Mouse (Mus musculus) heart, postnatal 4 days (tissue): ENCODE measurements around the gene Tepsin. TPM values are rescaled to one million over a fixed set of nuclear protein-coding genes. Genes with fewer than 3 reads are reported as not detected.
A peak's percentile ranks its signal among the peaks of the same experiment; 100 is the strongest.

ENCODE experiments used
- DNase-seq: peaks from one replicate; pipeline ENCODE4 v3.0.0; 2021
- total RNA-seq, 2 experiments: library from RNA; stranded (reverse); gene quantifications; 2 replicates each; pipeline ENCODE4 v1.2.3; 2021

The Tepsin gene
- total RNA-seq: 1 to 10 TPM; 8.7 to 9.7 TPM

GRCm38 (mm10) chr11:120098588-120099511 is at the start of gene Tepsin, which contains the start of gene Ndufaf8:
Tepsin (minus strand) TSS chr11:120098731.
Ndufaf8 (plus strand) TSS chr11:120098928.
- DNase-seq: peak; percentile 99

DNA sequence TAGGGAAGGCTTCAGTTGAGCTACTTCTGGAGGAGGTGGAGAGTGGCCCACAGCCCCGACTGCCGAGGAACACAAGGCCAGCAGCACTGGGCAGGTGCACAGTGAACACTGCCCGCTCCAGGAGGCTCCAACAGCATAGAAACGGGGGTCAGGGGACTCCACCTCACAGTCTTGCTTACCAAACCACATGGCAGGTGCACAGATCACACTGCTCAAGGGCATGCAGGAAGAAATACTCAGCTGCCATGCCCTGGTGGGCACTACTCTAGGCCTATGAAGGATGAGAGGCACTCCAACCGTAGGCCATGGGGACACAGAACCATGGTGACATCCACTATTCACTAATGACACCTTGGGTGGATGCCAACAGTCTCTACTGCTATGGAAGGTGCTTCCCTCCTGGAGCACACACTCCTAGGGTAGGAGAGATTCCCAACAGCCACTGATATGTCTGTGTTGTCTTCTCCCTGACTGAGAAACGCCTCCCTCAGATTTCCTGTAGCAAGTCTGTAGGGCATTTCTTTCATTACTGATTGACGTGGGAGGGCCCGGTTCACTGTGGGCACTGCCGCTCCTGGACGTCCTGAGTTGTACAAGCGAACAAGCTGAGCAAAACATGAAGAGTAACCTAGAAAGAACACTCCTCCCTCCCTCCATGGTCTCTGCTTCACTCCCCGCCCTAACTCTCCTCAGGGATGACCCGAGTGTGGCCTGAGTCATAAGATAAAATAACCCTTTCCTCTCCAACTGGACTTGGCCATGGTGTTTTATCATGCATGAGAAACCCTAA is 45.4 kb upstream of the Tepsin start:
- no peak for DNase-seq

DNA sequence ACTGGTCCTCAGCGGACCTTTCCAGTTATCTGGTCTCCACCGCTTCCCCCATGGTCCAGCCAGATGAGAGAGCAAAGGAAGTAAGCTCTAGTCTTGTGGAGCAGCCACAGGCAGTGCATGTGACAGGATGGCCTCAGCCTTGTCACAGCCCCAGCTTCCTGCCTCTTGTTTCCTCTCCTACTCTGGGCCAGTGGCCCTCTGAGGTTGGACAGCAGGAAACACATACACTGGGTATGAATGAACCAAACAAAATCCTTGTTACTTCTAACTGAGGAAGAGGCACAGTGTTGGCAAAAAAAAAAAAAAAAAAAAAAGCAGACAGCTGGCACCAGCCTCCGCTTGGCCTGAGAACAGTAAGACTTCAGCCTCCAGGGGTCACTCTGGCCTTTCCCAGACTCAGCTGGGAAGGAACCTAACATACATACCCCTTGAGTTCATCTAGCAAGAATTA is 44.1 kb upstream of the Tepsin start:
- DNase-seq: peak; percentile 72

DNA sequence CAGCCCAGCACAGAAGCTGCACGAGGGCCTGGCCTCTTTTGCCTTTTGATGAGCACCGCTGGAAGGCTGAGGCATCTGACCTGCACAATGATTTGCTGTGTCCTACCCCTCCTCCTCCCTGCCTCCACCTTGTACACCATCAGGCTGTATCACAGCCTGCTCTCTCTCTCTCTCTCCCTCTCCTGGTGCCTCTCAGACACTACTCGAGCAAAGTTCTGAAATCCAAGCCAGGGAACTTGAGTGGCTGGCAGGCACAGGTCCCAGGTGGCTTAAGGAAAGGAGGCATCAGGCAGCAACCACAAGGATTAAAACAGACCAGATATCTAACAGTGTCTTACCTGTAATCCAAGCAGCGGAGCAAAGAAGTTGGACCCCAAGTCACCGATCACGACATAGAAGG is 41.7 kb upstream of the Tepsin start:
- no peak for DNase-seq

DNA sequence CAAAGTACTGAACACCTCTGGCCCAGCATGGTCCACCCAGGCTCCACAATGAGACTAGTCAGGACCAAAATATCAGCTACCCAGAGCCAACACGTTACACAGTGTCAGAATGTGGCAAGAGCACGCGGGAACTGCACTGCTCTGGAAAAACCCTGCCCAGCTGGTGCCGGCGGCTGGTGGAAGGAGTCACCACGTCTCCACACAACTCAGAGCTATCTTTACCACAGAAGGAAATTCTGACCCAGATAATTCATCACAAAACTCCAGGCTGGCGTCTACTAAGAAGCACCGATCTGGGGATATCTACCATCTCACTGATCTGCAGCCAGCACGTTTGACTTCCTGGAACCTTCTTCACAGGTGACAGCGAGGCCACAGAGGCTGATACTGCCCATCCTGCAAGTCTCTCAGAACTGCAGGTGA is 40.8 kb upstream of the Tepsin start:
- no peak for DNase-seq

GRCm38 (mm10) chr11:120137625-120138004 is 39.1 kb upstream of the Tepsin start:
- no peak for DNase-seq

GRCm38 (mm10) chr11:120136796-120137624 is 38.5 kb upstream of the Tepsin start:
- DNase-seq: peak; percentile 57

DNA sequence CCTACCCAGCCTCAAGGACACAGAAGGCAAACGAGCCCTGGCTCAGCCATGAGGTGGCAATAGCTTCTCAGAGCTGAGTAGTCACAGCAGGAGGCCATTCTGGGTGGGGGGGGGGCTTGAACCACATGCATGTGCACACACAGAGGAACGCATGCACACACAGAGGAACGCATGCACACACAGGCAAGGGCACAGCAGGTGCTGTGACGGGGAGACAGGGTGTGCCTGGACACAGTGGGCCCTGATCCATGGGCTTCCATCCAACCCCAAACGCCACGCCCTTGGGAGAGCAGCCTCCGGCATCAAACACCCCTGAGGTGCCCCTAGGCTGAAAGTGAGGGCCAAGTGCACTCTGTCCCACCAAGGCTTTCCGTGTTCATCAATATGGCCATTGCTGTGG is 37.7 kb upstream of the Tepsin start:
- DNase-seq: peak; percentile 42

- DNase-seq: peak; percentile 53
These were observed 36.5 kb upstream of the Tepsin start for GRCm38 (mm10) chr11:120134847-120135530.

DNA sequence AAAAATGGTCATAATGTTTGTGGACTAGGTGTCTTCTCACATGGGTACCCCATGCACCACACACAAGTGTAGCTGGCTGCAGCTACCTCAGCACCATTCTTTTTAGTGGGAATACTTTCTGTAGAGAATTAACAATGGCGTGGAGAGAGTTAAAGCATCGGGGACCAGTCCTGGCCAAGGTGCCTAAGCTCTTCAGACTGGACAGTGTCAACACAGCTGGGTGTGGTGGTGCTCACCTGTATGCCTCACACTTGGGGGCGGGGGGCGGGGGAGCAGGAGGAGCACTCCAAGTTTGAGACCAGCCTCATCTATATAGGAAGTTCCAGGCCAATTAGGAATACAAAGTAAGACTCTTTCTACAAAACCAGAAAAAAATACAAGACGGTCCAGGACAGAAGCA is 35.6 kb upstream of the Tepsin start:
- DNase-seq: no peak

- DNase-seq: no peak
These were observed 30.8 kb upstream of the Tepsin start for GRCm38 (mm10) chr11:120129281-120129680.

DNA sequence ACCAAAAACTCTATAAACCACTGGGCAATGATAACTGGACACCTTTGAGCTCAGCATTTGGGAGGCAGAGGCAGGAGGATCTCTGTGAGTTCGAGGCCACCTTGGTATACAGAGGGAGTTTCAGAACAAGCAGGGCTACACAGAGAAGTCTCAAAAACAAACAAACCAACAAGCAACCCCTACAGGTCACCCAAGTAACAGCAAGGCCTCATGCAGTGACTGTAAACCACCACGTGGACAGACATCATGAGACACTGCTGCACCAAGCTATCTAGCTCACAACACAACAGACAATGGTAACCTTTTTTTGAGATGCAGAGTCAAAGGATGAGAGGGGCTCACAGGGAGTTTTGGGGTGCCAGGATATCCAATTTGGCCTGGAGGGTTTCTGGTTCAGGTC is 28.3 kb upstream of the Tepsin start:
- DNase-seq: no peak

DNA sequence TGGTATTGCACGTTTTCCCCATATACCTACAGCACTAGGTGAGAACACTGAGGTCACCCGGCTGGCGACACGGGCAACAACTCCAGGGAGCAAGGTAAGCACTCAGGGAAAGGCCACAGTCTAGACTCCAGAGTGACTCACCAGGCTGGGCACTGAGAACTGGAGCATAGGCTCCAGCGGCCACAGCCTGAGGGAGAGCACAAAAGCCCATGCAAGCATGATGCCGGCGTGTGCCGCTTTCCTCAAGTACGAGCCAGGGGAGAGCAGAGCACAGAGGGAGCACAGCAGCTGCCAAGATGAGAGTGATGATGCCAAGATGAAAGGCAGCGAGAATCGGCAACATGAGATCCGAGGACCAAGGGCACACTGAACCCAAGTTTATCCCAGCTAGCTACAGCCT is 23.6 kb upstream of the Tepsin start:
- no peak for DNase-seq

- DNase-seq: peak; percentile 81
These were observed 22.3 kb upstream of the Tepsin start for GRCm38 (mm10) chr11:120120642-120121420.

- no peak for DNase-seq
These were observed 21.5 kb upstream of the Tepsin start for GRCm38 (mm10) chr11:120119936-120120541.

GRCm38 (mm10) chr11:120119108-120119507 is 20.6 kb upstream of the Tepsin start:
- DNase-seq: no peak

DNA sequence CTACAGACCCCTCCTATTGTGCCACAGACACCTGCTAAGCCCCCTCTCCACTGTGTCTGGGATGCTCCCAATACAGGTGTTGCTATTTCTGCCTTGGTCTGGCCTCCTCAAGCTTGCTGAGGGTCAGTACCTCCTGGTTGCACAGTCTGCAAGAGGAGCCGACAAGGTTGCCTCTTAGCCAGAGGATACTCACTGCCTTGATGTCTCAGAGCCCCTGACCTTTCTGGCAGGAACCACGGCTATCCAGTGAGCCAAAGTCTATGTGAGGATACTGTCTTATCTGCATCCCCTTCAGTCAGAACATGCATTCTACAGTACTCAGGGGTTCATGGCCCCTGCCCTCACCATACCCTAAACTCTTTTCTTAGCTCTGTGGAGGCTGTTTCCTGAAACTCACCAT is 19.1 kb upstream of the Tepsin start:
- no peak for DNase-seq

DNA sequence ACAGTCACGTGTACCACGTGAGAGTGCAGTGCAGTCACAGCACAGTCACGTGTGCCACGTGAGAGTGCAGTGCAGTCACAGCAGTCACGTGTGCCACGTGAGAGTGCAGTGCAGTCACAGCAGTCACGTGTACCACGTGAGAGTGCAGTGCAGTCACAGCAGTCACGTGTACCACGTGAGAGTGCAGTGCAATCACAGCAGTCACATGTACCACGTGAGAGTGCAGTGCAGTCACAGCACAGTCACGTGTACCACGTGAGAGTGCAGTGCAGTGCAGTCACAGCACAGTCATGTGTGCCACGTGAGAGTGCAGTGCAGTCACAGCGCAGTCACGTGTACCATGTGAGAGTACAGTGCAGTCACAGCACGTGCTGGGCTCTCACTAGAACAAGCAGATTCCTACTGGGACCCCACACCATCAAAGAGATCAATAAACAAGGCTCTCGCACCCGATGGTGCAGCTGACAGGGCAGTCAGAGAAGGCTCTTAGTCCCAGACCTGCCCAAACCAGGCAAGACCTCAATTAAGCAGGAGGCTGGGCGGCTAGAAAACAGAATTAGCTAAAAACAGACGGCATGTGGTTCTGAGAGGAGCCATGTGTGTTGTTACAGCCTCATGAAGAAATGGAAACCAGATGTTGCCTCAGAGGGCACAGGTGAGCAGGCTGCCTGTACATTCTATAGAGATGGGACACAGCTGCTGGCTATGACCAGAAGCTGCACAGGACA is 16.1 kb upstream of the Tepsin start:
- no peak for DNase-seq

- peak; percentile 75 for DNase-seq
These were observed 13.6 kb upstream of the Tepsin start for GRCm38 (mm10) chr11:120112136-120112535.

DNA sequence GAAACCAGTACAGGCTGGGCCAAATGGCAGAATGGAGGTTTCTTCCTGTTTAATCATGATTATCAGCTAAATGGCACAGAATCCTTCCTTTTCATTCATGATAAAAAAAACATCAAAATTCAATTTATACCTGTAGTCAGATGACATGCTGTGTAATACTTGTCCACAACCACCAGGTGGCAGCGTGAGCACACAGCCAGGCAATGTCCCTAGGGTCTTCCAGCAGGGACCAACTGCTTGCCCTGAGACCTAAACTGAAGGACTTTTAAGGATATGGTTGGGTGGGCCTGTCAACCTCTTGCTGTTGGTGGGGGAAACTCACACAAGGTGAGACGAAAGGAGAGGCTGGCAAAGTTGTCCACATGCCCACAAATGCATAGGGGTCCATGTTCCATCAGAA is 12.5 kb upstream of the Tepsin start:
- peak; percentile 77 for DNase-seq
